Mouse (Mus musculus): ENCODE data around the gene Krt34.

Krt34 gene

GRCm38 (mm10) chr11:100041454-100041853 is at the start of gene Krt34:
Krt34 (minus strand) TSS chr11:100041554.
- no peak for DNase-seq

- DNase-seq = no peak
Measured at GRCm38 (mm10) chr11:100088378-100089025, 47.1 kb upstream of the Krt34 start.

GRCm38 (mm10) chr11:100087861-100088260 is 46.5 kb upstream of the Krt34 start, which contains the start of gene Krt32:
Krt32 (minus strand) TSS chr11:100088226.
- DNase-seq = no peak

GRCm38 (mm10) chr11:100073873-100074272 is 32.5 kb upstream of the Krt34 start:
- DNase-seq = no peak

GRCm38 (mm10) chr11:100067293-100068036 is 26.1 kb upstream of the Krt34 start:
- DNase-seq = no peak

GRCm38 (mm10) chr11:100066236-100067010 is 25.1 kb upstream of the Krt34 start:
- DNase-seq = no peak

GRCm38 (mm10) chr11:100058875-100059274 is 17.5 kb upstream of the Krt34 start:
- no peak for DNase-seq

- no peak for DNase-seq
Measured at GRCm38 (mm10) chr11:100055686-100056655, 14.6 kb upstream of the Krt34 start.

- no peak for DNase-seq
Measured at GRCm38 (mm10) chr11:100050451-100050850, 9.1 kb upstream of the Krt34 start, which contains the start of gene Krt31. Krt31 (minus strand) TSS chr11:100050551.

GRCm38 (mm10) chr11:100047193-100047592 is 5.8 kb upstream of the Krt34 start:
- no peak for DNase-seq

GRCm38 (mm10) chr11:100046303-100046866 is 5.0 kb upstream of the Krt34 start:
- no peak for DNase-seq

GRCm38 (mm10) chr11:100029768-100030167 is 11.6 kb downstream of the Krt34 start, which contains the start of gene Krt33b:
Krt33b (minus strand) TSS chr11:100029868.
- no peak for DNase-seq

GRCm38 (mm10) chr11:100021438-100021837 is 19.9 kb downstream of the Krt34 start:
- DNase-seq = no peak

- DNase-seq = no peak
Measured at GRCm38 (mm10) chr11:100019466-100019865, 21.9 kb downstream of the Krt34 start.

- no peak for DNase-seq
Measured at GRCm38 (mm10) chr11:100016112-100016511, 25.2 kb downstream of the Krt34 start, which contains the start of gene Krt33a. Krt33a (minus strand) TSS chr11:100016212.

- peak; percentile 1 for DNase-seq
Measured at GRCm38 (mm10) chr11:100013691-100014171, 27.6 kb downstream of the Krt34 start.

GRCm38 (mm10) chr11:100010682-100011081 is 30.7 kb downstream of the Krt34 start:
- DNase-seq = no peak

- DNase-seq = no peak
Measured at GRCm38 (mm10) chr11:100008336-100008735, 33.0 kb downstream of the Krt34 start.

GRCm38 (mm10) chr11:100006624-100007023 is 34.7 kb downstream of the Krt34 start:
- DNase-seq = no peak

GRCm38 (mm10) chr11:100005905-100006304 is 35.4 kb downstream of the Krt34 start:
- no peak for DNase-seq

GRCm38 (mm10) chr11:100004846-100005245 is 36.5 kb downstream of the Krt34 start:
- peak; percentile 57 for DNase-seq

All from kidney, postnatal 14 days (tissue).